Mouse (Mus musculus) bone marrow macrophage, adult 2 months (primary cell): ENCODE data around the gene Slc35e3.

ENCODE experiments used
- CTCF ChIP-seq: IDR thresholded peaks from 2 replicates; pipeline ENCODE4 v1.5.1; 2012; ENCODE audit warnings: low read depth, mild to moderate bottlenecking, low read length, moderate library complexity
- POLR2A ChIP-seq: IDR thresholded peaks from 2 replicates; pipeline ENCODE4 v1.6.1; 2012; ENCODE audit warnings: mild to moderate bottlenecking, low read depth, low read length, borderline replicate concordance

DNA sequence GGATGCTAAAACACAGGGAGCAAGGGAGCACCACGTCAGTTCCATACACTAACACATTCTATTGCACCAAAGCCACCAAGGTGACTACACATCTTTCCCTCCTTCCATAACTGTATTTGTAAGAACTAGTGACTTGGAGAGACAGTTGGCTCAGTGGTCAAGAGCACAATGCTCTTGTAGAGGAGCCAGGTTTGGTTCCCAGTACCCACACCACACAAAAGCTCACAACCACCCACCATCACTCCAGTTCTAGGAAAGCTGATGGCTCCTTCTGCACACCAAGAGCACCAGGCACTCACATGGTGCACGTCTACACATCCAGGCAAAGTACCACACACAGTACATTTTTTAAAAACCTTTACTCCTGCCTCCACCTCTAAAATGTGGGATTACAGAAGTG, 35.9 kb upstream of the Slc35e3 start:
- TF ChIP-seq CTCF (no peak), POLR2A (no peak)
